In the genomic region with DNA sequence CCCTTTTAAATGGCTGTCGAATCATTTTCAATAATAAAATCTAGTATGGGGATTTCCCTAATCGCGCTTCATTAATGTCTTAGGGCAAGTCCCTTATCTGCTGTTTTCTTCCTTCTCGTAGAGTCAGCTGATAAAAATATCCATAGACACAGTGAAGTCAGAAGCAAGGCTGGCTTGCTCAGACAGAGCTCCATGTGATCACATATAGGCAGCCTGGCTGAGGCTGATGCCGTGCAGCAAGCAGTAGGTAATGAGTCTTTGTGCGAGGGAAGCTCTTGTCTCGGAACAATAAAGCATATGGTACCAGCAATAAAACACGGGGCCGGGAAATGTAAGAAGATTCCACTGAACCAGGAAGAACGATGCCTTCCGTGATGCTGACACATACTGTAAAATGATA, we compare ENCODE assay signal across 9 mouse cellular contexts.
DNase-seq lines count a peak whose midpoint lies in the region; TF ChIP-seq lines count a peak whose summit lies in the region.
"Had no signal": no experiment of that assay in that cellular context is flagged by ENCODE, and none has a peak within 500 bp of the region (broad histone marks: within the 10 kb centered on the region; RNA-seq: fewer than 3 reads in every experiment).

No protein-coding gene starts in this region.

- WGBS in olfactory bulb, adult 2 months, result 35% methylated on average over 11 of the region's 11 CpGs
- WGBS in lung, adult 2 months, result 65% methylated on average over 11 of the region's 11 CpGs

- TF ChIP-seq CTCF in olfactory bulb, adult 2 months (IDR thresholded peaks at IDR 0.05; ENCODE audit: insufficient read depth, low read depth, low read length), result no peak
- TF ChIP-seq CTCF in lung, adult 2 months (IDR thresholded peaks at IDR 0.05; ENCODE audit: insufficient read depth, low read length), result no peak

- TF ChIP-seq POLR2A in olfactory bulb, adult 2 months (IDR thresholded peaks at IDR 0.05; ENCODE audit: insufficient read depth, low read depth, low read length), result no peak
- TF ChIP-seq POLR2A in lung, adult 2 months (IDR thresholded peaks at IDR 0.05; ENCODE audit: borderline replicate concordance, extremely low read depth, low read depth, low read length), result no peak

- H3K4me1 ChIP-seq in olfactory bulb, adult 2 months (ENCODE audit: control insufficient read depth, insufficient read depth, low read length), result no peaks in the 10 kb centered on the region
- H3K4me1 ChIP-seq in lung, adult 2 months (ENCODE audit: control insufficient read depth, insufficient read depth, low read length), result 0 out of 2 replicates have a peak, but pooled peaks cover 3% of the 10 kb centered on the region

- DNase-seq in cerebellum, postnatal 25 days, result peak; percentile 22 to 35
- no peak for DNase-seq in cerebellum, adult 9-11 months
- peak; percentile 56 to 80 for DNase-seq in frontal cortex, adult 2 months (ENCODE audit: extremely low spot score in 1 of 2, low spot score in 1 of 2)
- peak; percentile 62 to 71 for DNase-seq in left cerebral cortex, postnatal 36 days (ENCODE audit: low spot score in 2 of 2)
- no peak for DNase-seq in thymus, postnatal 0 days (ENCODE audit: low spot score)
- no peak for DNase-seq in lung, adult 2 months
- no peak for DNase-seq in spleen, postnatal 4 days (ENCODE audit: low spot score in 2 of 2)
- DNase-seq: B cell, adult 2 months had no signal

- peak overlapping the region; percentile 85 for H3K27ac ChIP-seq in olfactory bulb, adult 2 months (ENCODE audit: insufficient read depth, low read depth, low read length)

- H3K4me3 ChIP-seq in olfactory bulb, adult 2 months (ENCODE audit: insufficient read depth, low read depth, low read length), result peak overlapping the region; percentile 39
- H3K4me3 ChIP-seq in lung, adult 2 months (replicated peaks; ENCODE audit: extremely low read depth, low read depth, low read length), result no peak overlapping the region

- intact Hi-C loops in left cerebral cortex, postnatal 36 days (cut with DNase I), result loop anchor here (2.0 to 5.0 kb wide), 2 partner anchors 83 to 92 kb away; no protein-coding TSS in a partner anchor

Comparison
In these comparisons a context has a peak if more than half of its experiments do, and no peak if none do; other contexts are left out.
1. DNase-seq: peak in cerebellum, postnatal 25 days (2 of 2), frontal cortex, adult 2 months (2 of 2) and left cerebral cortex, postnatal 36 days (2 of 2); none in cerebellum, adult 9-11 months (single experiment), thymus, postnatal 0 days (single experiment), lung, adult 2 months (single experiment) and spleen, postnatal 4 days (0 of 2).